Mouse (Mus musculus) gastrocnemius, postnatal 36 days (tissue): ENCODE data around the gene Ccne1. TPM values are rescaled to one million over a fixed set of nuclear protein-coding genes. Genes with fewer than 3 reads are reported as not detected.
A peak's percentile ranks its signal among the peaks of the same experiment; 100 is the strongest.
"Not testable (repeated sequence)": the region's sequence is repeated elsewhere in the genome, so short reads cannot be mapped to it uniquely, and the experiment has no call there.

Experiments
- DNase-seq, 2 experiments: peaks; one replicate each; pipeline ENCODE4 v3.0.0; 2022
- intact Hi-C: fragments of 180-260 bp; cut with DNase I; formaldehyde crosslinking; loops from one replicate; pipeline ENCODE4 v1.15.1; 2025
- long read RNA-seq, 2 experiments: library from polyadenylated mRNA; stranded (forward); transcript quantifications; one replicate each; pipeline ENCODE4 v2.0.0; 2021
- total RNA-seq, 2 experiments: library from RNA; stranded (reverse); gene quantifications; 2 replicates each; pipeline ENCODE4 v1.2.3; 2021

Gene Ccne1
- total RNA-seq, result 1 to 10 TPM in 1 of 2 experiments, under 1 TPM in 1; 0.49 to 1.5 TPM
- long read RNA-seq, experiment 1, partial matches to known transcripts, result 0 of 1 reads
- long read RNA-seq, experiment 1, other reads (novel, unspliced or antisense), result 0 of 1 reads
- long read RNA-seq, experiment 2, partial matches to known transcripts, result 1 of 1 reads
- long read RNA-seq, experiment 2, other reads (novel, unspliced or antisense), result 0 of 1 reads

- intact Hi-C loops, result no loop called here
- peak; percentile 99 for DNase-seq
Observed at GRCm38 (mm10) chr7:38107371-38108259, at the start of gene Ccne1. TSS of gene Ccne1 (minus strand) at chr7:38107534.

GRCm38 (mm10) chr7:38155829-38156228 is 48.5 kb upstream of the Ccne1 start:
- intact Hi-C loops, result no loop called here

GRCm38 (mm10) chr7:38152571-38152970 is 45.2 kb upstream of the Ccne1 start:
- intact Hi-C loops, result no loop called here

More at GRCm38 (mm10) chr7:38155829-38156228, 48.5 kb upstream of the Ccne1 start:
- DNase-seq, result no peak

GRCm38 (mm10) chr7:38151706-38152312 is 44.5 kb upstream of the Ccne1 start:
- intact Hi-C loops, result no loop called here

More at GRCm38 (mm10) chr7:38152571-38152970, 45.2 kb upstream of the Ccne1 start:
- DNase-seq, result no peak

GRCm38 (mm10) chr7:38147477-38147876 is 40.1 kb upstream of the Ccne1 start:
- DNase-seq, result no peak
- intact Hi-C loops, result no loop called here

More at GRCm38 (mm10) chr7:38151706-38152312, 44.5 kb upstream of the Ccne1 start:
- DNase-seq, result no peak

- intact Hi-C loops, result loop anchor here (1.0 kb wide), 1 partner anchor 81 kb away; no protein-coding TSS in a partner anchor
Observed at GRCm38 (mm10) chr7:38141747-38142545, 34.6 kb upstream of the Ccne1 start.

DNA sequence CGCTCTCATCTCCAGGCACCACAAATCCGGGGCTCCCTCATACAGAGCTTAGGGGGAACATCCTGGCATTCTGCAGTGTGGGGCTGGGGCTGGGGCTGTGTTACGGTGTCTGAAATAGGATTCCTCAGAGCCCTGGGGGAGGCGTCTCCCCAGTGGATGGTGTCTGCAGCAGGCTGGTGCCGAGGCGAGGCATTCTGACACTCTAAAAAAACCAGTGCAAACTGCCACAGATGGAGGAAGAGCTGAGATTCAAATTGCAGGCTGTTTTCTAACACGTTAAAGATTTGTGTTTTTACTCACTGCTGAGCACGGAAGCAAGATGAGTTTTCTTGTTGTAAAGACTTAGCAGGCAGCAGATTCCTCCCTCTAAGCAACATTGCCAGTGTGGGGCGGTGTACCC is 33.0 kb upstream of the Ccne1 start:
- no peak for DNase-seq
- intact Hi-C loops, result no loop called here

More at GRCm38 (mm10) chr7:38141747-38142545, 34.6 kb upstream of the Ccne1 start:
- DNase-seq, result peak; percentile 79 to 80

GRCm38 (mm10) chr7:38134471-38134870 is 27.1 kb upstream of the Ccne1 start:
- DNase-seq, result no peak
- intact Hi-C loops, result loop anchor here (10.0 kb wide), 1 partner anchor 760 kb away; no protein-coding TSS in a partner anchor

GRCm38 (mm10) chr7:38131186-38131585 is 23.9 kb upstream of the Ccne1 start:
- intact Hi-C loops, result loop anchor here (10.0 kb wide), 1 partner anchor 756 kb away; no protein-coding TSS in a partner anchor
- no peak for DNase-seq

DNA sequence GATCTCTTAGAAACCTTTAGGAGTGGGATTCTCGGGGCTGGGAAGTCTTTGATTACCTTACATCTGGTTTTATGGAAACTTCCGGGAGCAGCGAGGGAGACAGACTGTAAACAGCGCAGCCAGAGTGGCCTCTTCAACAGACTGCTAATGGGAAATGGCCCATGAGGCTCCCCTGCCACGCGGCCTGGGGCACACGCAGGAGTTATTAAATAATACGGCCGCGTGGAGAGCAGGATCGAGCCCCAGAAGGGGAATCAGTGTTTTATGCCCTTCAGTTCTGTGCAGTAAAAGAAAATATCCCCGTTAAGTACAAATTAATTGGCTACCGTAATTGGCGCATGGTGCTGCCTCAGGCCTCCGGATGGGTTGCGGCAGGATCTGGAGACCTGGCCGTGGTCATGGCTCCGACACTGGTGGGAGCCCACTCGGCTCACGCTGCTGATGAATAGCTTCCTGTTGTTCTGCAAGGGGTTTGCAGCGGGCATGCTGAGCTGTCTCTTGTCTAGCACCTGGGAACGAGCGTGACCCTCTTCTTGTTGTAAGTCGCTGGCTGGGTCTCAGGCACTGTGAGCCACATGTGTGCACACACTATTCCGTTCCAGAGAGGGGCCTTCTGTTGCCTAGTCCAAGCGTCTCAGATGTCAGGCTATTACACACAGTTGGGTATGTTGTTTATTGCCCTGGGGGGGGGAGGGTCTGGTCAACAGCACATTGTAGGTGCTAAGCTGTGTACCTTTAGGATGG is 22.8 kb upstream of the Ccne1 start:
- intact Hi-C loops, result loop anchor here (10.0 kb wide), 1 partner anchor 755 kb away; no protein-coding TSS in a partner anchor
- no peak for DNase-seq

DNA sequence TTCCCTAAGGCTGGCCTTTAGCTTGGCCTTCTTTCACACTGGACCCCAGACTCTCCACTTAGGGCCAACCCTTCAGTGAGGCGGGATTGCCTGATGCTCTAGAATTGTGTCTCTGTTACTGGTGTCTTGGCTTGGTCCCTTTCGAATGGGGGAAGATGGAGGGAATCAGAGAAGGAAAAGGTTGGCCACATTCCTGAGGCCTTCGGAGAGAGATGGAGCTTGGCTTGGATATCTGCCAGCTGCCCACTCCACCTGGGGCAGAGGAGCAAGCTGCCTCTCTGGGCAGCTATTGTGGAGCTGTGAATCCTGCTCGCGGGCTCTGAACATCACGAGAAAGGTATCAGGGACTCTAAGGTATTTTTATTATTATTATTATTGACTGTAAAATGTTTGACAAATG is 22.2 kb upstream of the Ccne1 start:
- DNase-seq, result no peak
- intact Hi-C loops, result no loop called here

- DNase-seq, intact Hi-C loops: not testable (repeated sequence)
Observed at GRCm38 (mm10) chr7:38128256-38128655, 20.9 kb upstream of the Ccne1 start.

DNA sequence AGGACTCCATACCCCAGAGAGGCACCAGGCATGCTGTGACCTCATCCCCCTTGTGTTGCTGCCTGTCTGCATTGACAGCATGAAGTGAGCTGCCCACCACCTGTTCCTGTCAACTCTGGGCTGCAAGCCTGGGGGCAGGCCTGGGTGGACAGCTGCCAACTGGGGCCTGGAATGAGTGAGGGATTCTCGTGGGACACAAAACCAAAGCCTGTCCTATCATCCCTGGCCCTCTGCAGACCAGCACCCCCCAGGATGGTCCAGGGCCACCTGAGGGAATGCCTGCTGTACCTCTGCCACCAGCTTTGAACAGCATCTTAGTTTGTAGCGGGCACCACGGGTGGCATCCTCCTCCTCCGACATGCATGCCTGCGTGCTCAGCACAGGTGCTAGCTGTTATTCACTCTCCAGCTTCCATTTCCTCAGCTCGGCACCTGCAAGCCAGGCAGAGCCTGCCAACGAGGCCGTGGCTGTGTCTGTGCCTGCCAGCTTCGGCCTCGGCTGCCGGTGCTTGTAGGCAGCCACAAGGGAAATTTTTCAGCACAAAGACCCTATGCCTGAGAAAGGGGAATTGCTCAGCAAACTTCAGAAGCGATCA is 18.3 kb upstream of the Ccne1 start:
- no peak for DNase-seq
- intact Hi-C loops, result no loop called here

DNA sequence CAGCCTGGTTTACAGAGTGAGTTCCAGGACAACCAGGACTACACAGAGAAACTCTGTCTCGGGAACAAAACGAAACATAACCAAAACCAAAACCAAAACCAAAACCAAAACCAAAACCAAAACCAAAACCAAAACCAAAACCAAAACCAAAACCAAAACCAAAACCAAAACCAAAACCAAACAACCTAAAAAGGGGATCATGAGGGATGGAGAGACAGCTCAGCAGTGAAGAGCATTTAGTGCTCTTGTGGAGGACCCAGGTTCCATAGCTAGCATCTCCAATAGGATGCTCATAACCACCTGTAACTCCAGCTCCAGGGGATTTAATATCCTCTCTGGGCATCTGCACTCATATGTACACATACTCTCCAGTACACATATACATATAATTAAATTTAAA is 16.8 kb upstream of the Ccne1 start:
- DNase-seq, intact Hi-C loops: not testable (repeated sequence)

- intact Hi-C loops, result no loop called here
- DNase-seq, result no peak
Observed at GRCm38 (mm10) chr7:38118594-38118993, 11.3 kb upstream of the Ccne1 start.

GRCm38 (mm10) chr7:38112451-38112850 is 5.1 kb upstream of the Ccne1 start:
- intact Hi-C loops, result no loop called here
- no peak for DNase-seq

DNA sequence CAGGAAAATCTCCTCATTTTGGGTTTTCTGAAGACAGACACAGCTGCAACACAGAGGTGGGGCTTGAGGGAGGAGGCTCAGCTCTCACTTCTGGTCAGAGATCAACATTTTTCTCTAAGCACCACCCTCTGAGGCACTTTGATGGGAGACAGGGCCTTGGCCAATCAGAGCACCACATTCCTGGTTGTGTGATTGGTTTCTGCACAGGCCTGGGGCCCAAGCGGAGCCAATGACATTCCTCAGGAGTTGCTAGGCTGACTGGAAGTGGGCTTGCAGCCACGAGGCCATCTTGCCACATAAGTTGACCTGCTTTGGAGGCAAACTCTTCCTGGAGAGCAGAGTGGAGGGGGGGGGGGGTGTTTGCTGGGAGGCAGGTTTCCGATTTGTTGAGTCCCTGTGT is 4.7 kb upstream of the Ccne1 start:
- intact Hi-C loops, result no loop called here
- peak; percentile 41 to 53 for DNase-seq

DNA sequence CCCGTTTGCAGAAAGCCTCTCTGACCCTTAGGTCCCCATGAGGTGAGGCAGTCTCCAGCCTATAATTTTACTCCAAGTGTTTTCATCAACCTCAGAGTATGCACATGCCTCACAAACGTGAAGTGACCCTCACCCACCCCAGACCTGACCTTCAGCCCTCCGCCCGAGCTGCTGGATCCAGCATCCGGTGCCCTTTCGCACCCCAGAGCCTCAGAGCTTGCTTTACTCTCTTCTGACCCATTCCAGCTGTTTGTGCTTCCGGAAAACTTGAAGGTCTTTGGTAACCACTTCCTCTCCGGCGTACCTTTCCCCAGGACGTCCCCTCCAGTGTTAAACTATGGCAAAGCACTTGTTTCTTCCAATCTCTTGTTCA is 912 bp upstream of the Ccne1 start:
- DNase-seq, result no peak
- intact Hi-C loops, result no loop called here

- peak in 1 of 2 experiments; percentile 13 for DNase-seq
- intact Hi-C loops, result no loop called here
Observed at GRCm38 (mm10) chr7:38106711-38107311, 523 bp downstream of the Ccne1 start.
